ENCODE assay signal across 24 mouse cellular contexts in the genomic region with DNA sequence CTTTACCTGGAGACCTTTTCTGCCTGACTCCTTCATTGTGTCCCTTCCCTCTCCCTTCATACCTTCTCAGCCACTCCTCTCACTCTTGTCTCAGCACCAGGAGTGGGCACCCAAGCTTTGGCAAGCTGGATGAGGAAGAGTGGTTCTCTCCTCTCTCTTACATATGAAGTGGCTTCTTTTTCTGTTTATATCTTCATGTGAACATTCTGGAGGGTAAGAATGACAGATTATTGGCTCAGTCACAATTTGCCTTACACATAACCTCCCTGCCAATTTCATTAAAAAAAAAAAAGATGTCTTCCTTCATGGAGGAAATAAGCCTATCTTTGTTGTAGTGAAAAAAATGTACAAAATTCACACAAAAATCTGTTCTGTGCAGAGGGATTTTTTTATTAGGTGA.
A peak's percentile ranks its signal among the peaks of the same experiment; 100 is the strongest.
DNase-seq lines count a peak whose midpoint lies in the region; ATAC-seq and TF ChIP-seq lines count a peak whose summit lies in the region.
"Had no signal": no experiment of that assay in that cellular context is flagged by ENCODE, and none has a peak within 500 bp of the region (broad histone marks: within the 10 kb centered on the region; RNA-seq: fewer than 3 reads in every experiment).

No protein-coding gene starts in this region.

- DNase-seq in forebrain, embryonic 14.5 days (ENCODE audit: low spot score): peak; percentile 63
- no peak for DNase-seq in forebrain, embryonic 10.5 days (ENCODE audit: extremely low spot score, low spot score)
- peak; percentile 65 for DNase-seq in brain, embryonic 14.5 days (ENCODE audit: low read depth)
- DNase-seq: adrenal gland, adult 8-10 months; adrenal gland, postnatal 14 days; adrenal gland, postnatal 36 days; B cell, adult 2 months; cerebellum, adult 11 months; cerebellum, adult 18-20 months; cerebellum, adult 8-10 months; cerebellum, adult 9-11 months; cerebellum, postnatal 14 days; cerebellum, postnatal 36 days; embryo, embryonic 11 days had no signal

- no peak overlapping the region for H3K9ac ChIP-seq in forebrain, embryonic 14.5 days (ENCODE audit: low read length)
- H3K9ac ChIP-seq in forebrain, embryonic 16.5 days (replicated peaks; ENCODE audit: low read depth, low read length): no peak overlapping the region
- H3K9ac ChIP-seq in forebrain, embryonic 12.5 days: no peak overlapping the region
- H3K9ac ChIP-seq: embryonic facial prominence, embryonic 13.5 days; embryonic facial prominence, embryonic 15.5 days had no signal

- TF ChIP-seq POLR2A in brain, embryonic 14.5 days (IDR thresholded peaks at IDR 0.05; ENCODE audit: borderline replicate concordance, extremely low read depth, insufficient read depth, insufficient read length, poor library complexity, severe bottlenecking): no peak

- no peaks in the 10 kb centered on the region for H3K36me3 ChIP-seq in forebrain, embryonic 14.5 days (ENCODE audit: control insufficient read depth, insufficient read depth, low read length)
- no peaks in the 10 kb centered on the region for H3K36me3 ChIP-seq in forebrain, embryonic 10.5 days (replicated peaks)
- no peaks in the 10 kb centered on the region for H3K36me3 ChIP-seq in forebrain, embryonic 16.5 days (ENCODE audit: control insufficient read depth, insufficient read depth)
- no peaks in the 10 kb centered on the region for H3K36me3 ChIP-seq in forebrain, embryonic 12.5 days (replicated peaks)
- H3K36me3 ChIP-seq: embryonic facial prominence, embryonic 13.5 days; embryonic facial prominence, embryonic 15.5 days; G1E had no signal

- H3K4me1 ChIP-seq in forebrain, embryonic 14.5 days (ENCODE audit: control insufficient read depth, insufficient read depth, low read length): peaks cover 3% of the 10 kb centered on the region; the same call in 1 of the 2 replicates
- peaks cover 6% of the 10 kb centered on the region for H3K4me1 ChIP-seq in forebrain, embryonic 10.5 days
- H3K4me1 ChIP-seq in forebrain, embryonic 16.5 days (replicated peaks; ENCODE audit: control insufficient read depth, insufficient read depth, low read length): peaks cover 4% of the 10 kb centered on the region
- H3K4me1 ChIP-seq in forebrain, embryonic 12.5 days: no peaks in the 10 kb centered on the region
- H3K4me1 ChIP-seq: embryonic facial prominence, embryonic 15.5 days had no signal

- peak; percentile 34; the same call in 1 of the 2 replicates for ATAC-seq in forebrain, embryonic 14.5 days
- ATAC-seq in forebrain, embryonic 16.5 days: no peak
- ATAC-seq in forebrain, embryonic 12.5 days (ENCODE audit: low FRiP score): no peak
- ATAC-seq: activated CD4-positive, CD25-positive, alpha-beta regulatory T cell, adult 4 months; CD4-positive, CD25-positive, alpha-beta regulatory T cell, adult 4 months; Patski had no signal

- no peaks in the 10 kb centered on the region for H3K9me3 ChIP-seq in forebrain, embryonic 14.5 days (replicated peaks; ENCODE audit: control insufficient read depth, low read length)
- no peaks in the 10 kb centered on the region for H3K9me3 ChIP-seq in forebrain, embryonic 10.5 days
- H3K9me3 ChIP-seq in forebrain, embryonic 16.5 days (ENCODE audit: control insufficient read depth, low read length): no peaks in the 10 kb centered on the region
- H3K9me3 ChIP-seq in forebrain, embryonic 12.5 days: no peaks in the 10 kb centered on the region
- H3K9me3 ChIP-seq: embryonic facial prominence, embryonic 13.5 days; embryonic facial prominence, embryonic 15.5 days had no signal

- TF ChIP-seq CTCF in brain, embryonic 14.5 days (IDR thresholded peaks at IDR 0.05; ENCODE audit: borderline replicate concordance, extremely low read depth, insufficient read depth, insufficient read length): no peak

- H3K4me2 ChIP-seq in forebrain, embryonic 14.5 days (ENCODE audit: low read length): no peak overlapping the region
- H3K4me2 ChIP-seq in forebrain, embryonic 16.5 days (ENCODE audit: low read length): no peak overlapping the region
- H3K4me2 ChIP-seq in forebrain, embryonic 12.5 days: no peak overlapping the region
- H3K4me2 ChIP-seq: embryonic facial prominence, embryonic 13.5 days; embryonic facial prominence, embryonic 15.5 days had no signal

- no peaks in the 10 kb centered on the region for H3K27me3 ChIP-seq in forebrain, embryonic 14.5 days (replicated peaks; ENCODE audit: control insufficient read depth, insufficient read depth, low read length)
- peaks cover 19% of the 10 kb centered on the region for H3K27me3 ChIP-seq in forebrain, embryonic 10.5 days (ENCODE audit: poor library complexity, severe bottlenecking)
- no peaks in the 10 kb centered on the region for H3K27me3 ChIP-seq in forebrain, embryonic 16.5 days (replicated peaks; ENCODE audit: control insufficient read depth, insufficient read depth, low read length)
- 0 out of 2 replicates have a peak, but pooled peaks cover 4% of the 10 kb centered on the region for H3K27me3 ChIP-seq in forebrain, embryonic 12.5 days
- H3K27me3 ChIP-seq: CH12.LX; embryonic facial prominence, embryonic 15.5 days had no signal

- H3K4me3 ChIP-seq in forebrain, embryonic 14.5 days (ENCODE audit: low read depth, low read length): no peak overlapping the region
- H3K4me3 ChIP-seq in forebrain, embryonic 10.5 days: no peak overlapping the region
- no peak overlapping the region for H3K4me3 ChIP-seq in forebrain, embryonic 16.5 days (replicated peaks; ENCODE audit: low read length)
- no peak overlapping the region for H3K4me3 ChIP-seq in forebrain, embryonic 12.5 days (replicated peaks)
- H3K4me3 ChIP-seq: embryonic facial prominence, embryonic 13.5 days; embryonic facial prominence, embryonic 15.5 days; erythroblast, embryonic 14.5 days had no signal

- no peak overlapping the region; the same call in none of the 2 replicates for H3K27ac ChIP-seq in forebrain, embryonic 14.5 days (ENCODE audit: low read depth, low read length)
- H3K27ac ChIP-seq in forebrain, embryonic 10.5 days: no peak overlapping the region
- peak overlapping the region; percentile 34 for H3K27ac ChIP-seq in forebrain, embryonic 16.5 days (ENCODE audit: low read length)
- no peak overlapping the region for H3K27ac ChIP-seq in forebrain, embryonic 12.5 days
- H3K27ac ChIP-seq: embryonic facial prominence, embryonic 13.5 days; embryonic facial prominence, embryonic 15.5 days had no signal
